ENCODE assay signal across 9 mouse cellular contexts in genomic region chr11:100414021-100414913, GRCm38 (mm10). TPM values are rescaled to one million over a fixed set of nuclear protein-coding genes. Genes with fewer than 3 reads are reported as not detected.
DNase-seq lines count a peak whose midpoint lies in the region; ATAC-seq and TF ChIP-seq lines count a peak whose summit lies in the region.
"Had no signal": no experiment of that assay in that cellular context is flagged by ENCODE, and none has a peak within 500 bp of the region (broad histone marks: within the 10 kb centered on the region; RNA-seq: fewer than 3 reads in every experiment).

P3h4 (minus strand) TSS chr11:100414836.

- 1% methylated on average over 93 of the region's 93 CpGs for WGBS in embryonic facial prominence, embryonic 10.5 days
- WGBS in limb, embryonic 14.5 days: under 1% methylated on average over 61 of the region's 93 CpGs
- WGBS in midbrain, embryonic 14.5 days: 2% methylated on average over 93 of the region's 93 CpGs
- WGBS in spleen, adult 2 months: 8% methylated on average over 93 of the region's 93 CpGs

- H3K9me3 ChIP-seq in embryonic facial prominence, embryonic 10.5 days: no peaks in the 10 kb centered on the region
- no peaks in the 10 kb centered on the region for H3K9me3 ChIP-seq in limb, embryonic 14.5 days (ENCODE audit: control insufficient read depth, low read length)
- H3K9me3 ChIP-seq in midbrain, embryonic 14.5 days (ENCODE audit: control insufficient read depth, low read length): no peaks in the 10 kb centered on the region

- TF ChIP-seq POLR2A in limb, embryonic 14.5 days (IDR thresholded peaks at IDR 0.05; ENCODE audit: borderline replicate concordance, extremely low read depth, insufficient read depth, insufficient read length): no peak
- no peak for TF ChIP-seq POLR2A in spleen, adult 2 months (IDR thresholded peaks at IDR 0.05; ENCODE audit: low read depth, low read length)

- peaks cover 59% of the 10 kb centered on the region for H3K4me1 ChIP-seq in embryonic facial prominence, embryonic 10.5 days
- H3K4me1 ChIP-seq in limb, embryonic 14.5 days (ENCODE audit: control insufficient read depth, insufficient read depth, low read length): peaks cover 32% of the 10 kb centered on the region
- H3K4me1 ChIP-seq in midbrain, embryonic 14.5 days (ENCODE audit: control insufficient read depth, insufficient read depth, low read length): peaks cover 10% of the 10 kb centered on the region
- H3K4me1 ChIP-seq in spleen, adult 2 months (ENCODE audit: control insufficient read depth, insufficient read depth, insufficient read length): peaks cover 2% of the 10 kb centered on the region; the same call in 1 of the 2 replicates

- H3K27ac ChIP-seq in embryonic facial prominence, embryonic 10.5 days (replicated peaks): peak within 1 kb of the TSS; percentile 95
- peak within 1 kb of the TSS; percentile 95 for H3K27ac ChIP-seq in limb, embryonic 14.5 days (replicated peaks; ENCODE audit: low read depth, low read length)
- H3K27ac ChIP-seq in midbrain, embryonic 14.5 days (replicated peaks; ENCODE audit: low read depth, low read length): peak within 1 kb of the TSS; percentile 67
- peak within 1 kb of the TSS; percentile 59; the same call in 1 of the 2 replicates for H3K27ac ChIP-seq in spleen, adult 2 months (ENCODE audit: insufficient read depth, low read length)

- ATAC-seq in CD4-positive, CD25-positive, alpha-beta regulatory T cell, adult 4 months: no peak
- ATAC-seq in limb, embryonic 14.5 days (ENCODE audit: low FRiP score, low read depth): peak; percentile 94
- ATAC-seq in midbrain, embryonic 14.5 days (ENCODE audit: low FRiP score, low TSS enrichment): peak; percentile 82

- peak within 1 kb of the TSS; percentile 81 for H3K4me2 ChIP-seq in limb, embryonic 14.5 days (replicated peaks; ENCODE audit: low read depth, low read length, severe bottlenecking)
- peak within 1 kb of the TSS; percentile 62 for H3K4me2 ChIP-seq in midbrain, embryonic 14.5 days (ENCODE audit: low read length)

- peaks cover 18% of the 10 kb centered on the region; the same call in 1 of the 2 replicates for H3K27me3 ChIP-seq in embryonic facial prominence, embryonic 10.5 days (replicated peaks; ENCODE audit: low read depth, poor library complexity, severe bottlenecking)
- no peaks in the 10 kb centered on the region for H3K27me3 ChIP-seq in limb, embryonic 14.5 days (ENCODE audit: control insufficient read depth, insufficient read depth, low read length)
- H3K27me3 ChIP-seq in midbrain, embryonic 14.5 days (ENCODE audit: control insufficient read depth, insufficient read depth, low read length): peaks cover 19% of the 10 kb centered on the region
- H3K27me3 ChIP-seq in spleen, adult 2 months (ENCODE audit: control insufficient read depth, insufficient read depth, low read length): peaks cover 12% of the 10 kb centered on the region

- peak; percentile 65 for DNase-seq in CD4-positive, CD25-positive, alpha-beta regulatory T cell, adult 2 months (ENCODE audit: low read depth, low spot score)
- peak; percentile 94 for DNase-seq in embryonic facial prominence, embryonic 10.5 days (ENCODE audit: low spot score)
- peak; percentile 87 to 88 for DNase-seq in heart, adult 18-20 months
- peak; percentile 75 for DNase-seq in kidney, adult 11 months
- DNase-seq in limb, embryonic 14.5 days (ENCODE audit: low spot score): peak; percentile 95
- DNase-seq in midbrain, embryonic 14.5 days: peak; percentile 88
- peak in 1 of 2 experiments; percentile 37 for DNase-seq in spleen, adult 2 months (ENCODE audit: low read depth in 1 of 2, low spot score in 2 of 2)

- H3K36me3 ChIP-seq in embryonic facial prominence, embryonic 10.5 days (replicated peaks): peaks cover 33% of the 10 kb centered on the region
- H3K36me3 ChIP-seq in limb, embryonic 14.5 days (ENCODE audit: control insufficient read depth, insufficient read depth, low read length): peaks cover 37% of the 10 kb centered on the region
- H3K36me3 ChIP-seq in midbrain, embryonic 14.5 days (ENCODE audit: control insufficient read depth, insufficient read depth, low read length): 0 out of 2 replicates have a peak, but pooled peaks cover 3% of the 10 kb centered on the region
- H3K36me3 ChIP-seq in spleen, adult 2 months (ENCODE audit: control insufficient read depth, insufficient read depth, low read length): no peaks in the 10 kb centered on the region

- TF ChIP-seq CTCF in spleen, adult 2 months (IDR thresholded peaks at IDR 0.05; ENCODE audit: extremely low read depth, insufficient read depth, insufficient read length, insufficient replicate concordance): peak; percentile 41; the same call in 1 of the 2 replicates

- H3K9ac ChIP-seq in limb, embryonic 14.5 days (ENCODE audit: low read depth, low read length, severe bottlenecking): peak within 1 kb of the TSS; percentile 85
- peak within 1 kb of the TSS; percentile 68 for H3K9ac ChIP-seq in midbrain, embryonic 14.5 days (replicated peaks; ENCODE audit: low read length)

- peak within 1 kb of the TSS; percentile 71 for H3K4me3 ChIP-seq in embryonic facial prominence, embryonic 10.5 days
- H3K4me3 ChIP-seq in limb, embryonic 14.5 days (replicated peaks; ENCODE audit: low read length): peak within 1 kb of the TSS; percentile 77
- peak within 1 kb of the TSS; percentile 60 for H3K4me3 ChIP-seq in midbrain, embryonic 14.5 days (replicated peaks; ENCODE audit: low read depth, low read length)
- H3K4me3 ChIP-seq in spleen, adult 2 months (ENCODE audit: extremely low read depth, insufficient read depth, insufficient read length): peak within 1 kb of the TSS; percentile 57

RNA-seq across cellular contexts. Expression of gene P3h4, which starts in this region (rescaled TPM):
- not detected for polyA plus RNA-seq in CD4-positive, CD25-positive, alpha-beta regulatory T cell, adult 4 months (2017; shearing (Covaris generic))
- 34.1 and 34.9 TPM in 2 replicates for polyA plus RNA-seq in embryonic facial prominence, embryonic 10.5 days (2016; fragmentation: Nextera tagmentation; extraction: Ambion mirVana)
- total RNA-seq in heart, adult 18-20 months (2021): 10 to 100 TPM; 13.2 to 15.2 TPM
- polyA plus RNA-seq in limb, embryonic 14.5 days (2012; rRNA removed): 120 and 160 TPM in 2 replicates
- 92.1 and 95.2 TPM in 2 replicates for polyA plus RNA-seq in limb, embryonic 14.5 days (2014; fragmentation: Nextera tagmentation; extraction: Ambion mirVana)
- 13.9 and 16.4 TPM in 2 replicates for polyA plus RNA-seq in midbrain, embryonic 14.5 days (2014; fragmentation: Nextera tagmentation; extraction: Ambion mirVana)
- 6.7 and 11.1 TPM in 2 replicates for polyA plus RNA-seq in spleen, adult 2 months (2012; rRNA removed)
- total RNA-seq: neutrophil, adult 5-6 weeks had no signal
